Mouse (Mus musculus) thymus, postnatal 0 days (tissue): ENCODE results near the gene Cdh26. TPM values are rescaled to one million over a fixed set of nuclear protein-coding genes. Genes with fewer than 3 reads are reported as not detected.

Experiments used
- DNase-seq: peaks from one replicate; pipeline ENCODE4 v3.0.0-alpha.2; 2015; ENCODE audit warnings: low spot score
- polyA plus RNA-seq: library from polyadenylated mRNA; unstranded; fragments of >200 nt; fragmentation: Nextera tagmentation; extraction: Ambion mirVana; gene quantifications from 2 replicates; pipeline ENCODE4 v1.2.1, GENCODE M21; 2015

Cdh26 gene
- polyA plus RNA-seq, 1 experiment from 2014 or later, result 0.16 TPM

GRCm38 (mm10) chr2:178433903-178434302 lies 3.6 kb downstream of the Cdh26 start:
- DNase-seq, result no peak

- DNase-seq, result no peak
These were observed 7.0 kb downstream of the Cdh26 start for GRCm38 (mm10) chr2:178437311-178437710.

DNA sequence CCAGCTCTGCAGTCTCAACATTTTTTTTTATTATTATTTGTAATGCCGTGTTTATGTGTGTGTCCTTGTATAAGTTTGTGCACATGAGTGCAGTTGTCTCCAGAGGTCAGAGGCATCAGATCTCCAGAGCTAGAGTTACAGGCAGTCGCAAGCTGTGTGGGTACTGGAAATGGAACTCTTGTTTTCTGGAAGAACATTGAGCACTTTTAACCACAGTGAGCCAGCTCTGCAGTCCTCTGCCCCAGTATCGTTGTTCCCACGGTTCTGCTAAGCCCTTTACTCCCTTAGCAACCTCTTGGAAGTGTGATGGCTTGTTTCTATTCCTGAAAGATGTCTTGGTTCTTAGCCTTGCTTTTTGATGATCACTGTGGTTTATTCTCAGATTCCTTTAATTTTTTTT lies 19.1 kb downstream of the Cdh26 start:
- no peak for DNase-seq

GRCm38 (mm10) chr2:178450236-178450635 lies 19.9 kb downstream of the Cdh26 start:
- DNase-seq, result no peak

DNA sequence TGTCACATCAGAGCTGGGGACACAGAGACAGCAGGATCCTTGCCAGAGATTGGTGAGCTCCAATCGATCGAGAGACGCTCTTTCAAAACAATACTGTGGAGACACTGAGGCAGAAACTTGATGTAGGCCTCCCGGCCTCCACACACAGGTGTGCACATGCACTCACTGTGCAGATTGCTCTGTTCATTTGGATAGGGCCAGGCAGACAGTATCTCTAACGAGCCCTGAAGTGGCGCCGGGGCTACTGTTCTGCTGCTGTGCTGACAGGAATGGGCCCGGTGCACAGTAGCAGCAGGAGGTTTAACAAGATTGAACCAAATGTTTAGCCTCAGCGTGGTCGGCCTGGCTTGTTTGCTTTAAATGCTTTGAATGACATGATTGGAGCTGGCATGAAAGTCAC lies 20.6 kb downstream of the Cdh26 start:
- DNase-seq, result no peak

DNA sequence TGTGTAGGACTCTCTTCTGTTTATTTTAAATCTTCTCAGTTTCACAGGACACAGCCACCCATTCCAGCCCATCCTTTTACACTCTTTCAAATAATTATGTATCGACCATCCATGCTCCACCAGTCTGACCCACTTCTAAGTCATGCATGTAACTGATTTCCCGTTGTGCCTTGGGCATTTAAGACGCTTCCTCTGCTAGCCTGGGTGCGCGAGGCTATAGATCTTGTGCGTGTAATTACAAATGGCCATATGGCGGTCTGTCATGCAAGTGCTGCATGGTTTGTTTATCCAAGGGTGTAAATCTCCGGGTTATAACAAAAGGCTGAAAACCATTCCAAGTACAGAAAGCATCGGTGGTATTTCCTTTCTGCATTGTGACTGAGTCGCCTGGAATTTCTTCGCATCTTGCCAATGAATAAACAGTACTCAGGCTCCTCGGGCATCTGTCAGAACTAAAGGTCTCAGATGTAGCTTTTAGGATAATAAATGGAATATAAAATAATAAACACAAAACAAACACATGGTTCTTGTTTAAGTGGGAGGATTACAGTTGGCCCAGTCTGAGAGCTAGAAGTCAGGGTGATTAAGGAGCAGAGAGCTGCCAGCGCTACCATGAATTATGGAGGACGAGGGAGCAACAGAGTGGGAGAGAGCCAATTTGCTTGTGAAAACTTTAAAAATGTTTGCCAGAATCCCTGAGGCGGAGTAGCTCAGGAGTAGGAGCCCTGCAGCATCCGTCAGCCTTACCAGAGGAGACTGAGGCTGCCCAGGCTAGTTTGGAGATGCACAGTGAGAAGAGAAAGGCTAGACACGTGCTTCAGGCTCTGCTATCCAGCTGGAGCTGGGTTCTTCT lies 24.6 kb downstream of the Cdh26 start:
- no peak for DNase-seq

DNA sequence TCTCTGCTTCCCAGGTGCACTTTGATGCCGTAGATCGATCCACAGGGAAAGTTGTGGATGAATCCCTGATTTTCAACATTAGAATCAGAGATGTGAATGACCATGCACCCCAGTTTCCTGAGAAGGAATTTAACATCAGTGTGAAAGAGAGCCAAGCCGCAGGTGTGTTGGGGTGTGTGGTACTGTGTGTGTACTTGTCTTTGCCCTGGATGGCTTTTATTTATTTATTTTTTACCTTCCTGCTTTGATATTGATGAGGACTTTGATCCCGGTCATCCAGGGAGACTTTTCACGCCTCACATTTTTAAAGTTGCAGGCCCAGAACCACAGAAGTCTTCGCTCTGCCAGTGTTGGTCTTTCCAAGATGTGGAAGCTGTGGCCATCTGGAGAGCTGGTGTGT lies 27.1 kb downstream of the Cdh26 start:
- no peak for DNase-seq

DNA sequence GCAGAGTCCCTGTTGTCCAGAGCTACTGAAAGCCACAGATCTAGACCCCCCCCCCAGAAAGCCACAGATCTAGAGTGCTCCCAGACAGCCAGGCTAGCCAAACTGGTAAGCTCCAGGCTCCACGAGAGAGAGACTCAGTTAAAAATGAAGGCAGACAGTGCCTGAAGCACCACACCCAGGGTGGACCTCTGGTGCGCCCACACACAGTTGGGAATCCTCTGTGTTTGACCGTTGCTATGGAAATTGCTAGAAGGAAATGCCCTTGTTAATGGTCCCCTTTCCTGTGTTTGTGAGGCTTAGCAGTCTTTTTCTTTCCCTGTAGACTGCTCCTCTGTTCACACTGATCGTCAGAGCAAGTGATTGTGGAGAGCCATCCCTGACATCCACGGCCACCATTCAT lies 30.0 kb downstream of the Cdh26 start:
- DNase-seq, result no peak

DNA sequence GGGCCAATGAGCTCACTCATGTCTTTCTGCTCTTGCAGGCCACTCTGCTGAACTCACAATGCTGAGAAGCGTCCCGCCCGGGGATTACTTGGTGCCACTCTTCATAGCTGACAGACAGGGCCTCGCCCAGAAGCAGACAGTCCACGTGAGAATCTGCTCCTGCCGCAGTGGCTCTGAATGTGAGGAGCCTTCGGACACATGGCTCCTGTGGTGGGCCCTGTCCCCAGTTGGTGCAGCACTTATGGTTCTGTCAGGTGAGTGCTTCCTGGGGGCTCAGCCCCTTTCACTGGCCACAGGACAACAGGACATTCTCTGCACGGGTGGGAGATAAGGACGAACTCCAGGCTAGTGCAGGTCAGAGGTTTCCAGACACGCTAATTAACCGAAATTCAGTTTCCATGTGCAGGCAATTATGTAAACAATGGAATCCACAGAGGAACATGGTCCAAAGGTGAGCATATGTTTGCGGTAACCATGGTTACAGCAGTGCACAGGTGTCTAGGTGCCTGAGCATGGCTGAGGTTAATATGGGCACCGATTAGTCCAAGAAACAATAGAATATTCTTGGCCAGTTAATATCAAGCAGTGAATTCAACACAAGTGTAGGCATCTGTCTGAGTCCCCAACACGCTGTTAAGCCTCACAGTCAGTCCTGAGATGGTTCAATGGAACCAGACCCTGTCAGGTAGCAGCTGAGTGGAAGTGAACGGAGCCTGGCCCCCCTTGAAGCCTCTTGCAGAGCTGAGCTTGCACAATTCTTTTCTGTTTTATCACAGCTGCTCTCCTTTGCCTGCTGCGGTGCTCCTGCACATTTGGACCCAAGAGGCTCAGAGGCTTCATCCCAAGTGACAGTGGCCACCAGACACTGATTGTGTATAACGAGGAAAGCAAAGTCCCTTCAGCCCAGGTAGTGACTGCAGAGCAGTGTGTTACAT lies 41.5 kb downstream of the Cdh26 start:
- no peak for DNase-seq

DNA sequence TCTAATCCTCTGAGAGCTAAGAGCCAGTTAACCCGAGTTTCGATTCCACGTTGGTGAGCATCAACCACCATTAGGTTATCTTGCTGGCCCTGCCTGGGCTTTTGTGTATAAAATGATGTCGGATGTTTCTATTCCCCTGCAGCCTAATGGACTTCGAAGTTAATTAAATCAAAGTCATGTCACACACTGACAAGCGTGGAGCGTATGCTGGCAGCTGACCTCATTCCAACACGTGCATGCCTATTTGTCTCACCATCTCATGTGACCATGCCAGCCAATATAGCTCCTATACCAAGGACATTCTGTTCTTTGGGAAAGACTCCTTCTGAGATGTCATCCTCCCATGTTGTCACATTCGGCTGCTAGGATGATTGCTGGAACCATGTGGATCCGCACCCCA lies 43.6 kb downstream of the Cdh26 start:
- DNase-seq, result no peak

DNA sequence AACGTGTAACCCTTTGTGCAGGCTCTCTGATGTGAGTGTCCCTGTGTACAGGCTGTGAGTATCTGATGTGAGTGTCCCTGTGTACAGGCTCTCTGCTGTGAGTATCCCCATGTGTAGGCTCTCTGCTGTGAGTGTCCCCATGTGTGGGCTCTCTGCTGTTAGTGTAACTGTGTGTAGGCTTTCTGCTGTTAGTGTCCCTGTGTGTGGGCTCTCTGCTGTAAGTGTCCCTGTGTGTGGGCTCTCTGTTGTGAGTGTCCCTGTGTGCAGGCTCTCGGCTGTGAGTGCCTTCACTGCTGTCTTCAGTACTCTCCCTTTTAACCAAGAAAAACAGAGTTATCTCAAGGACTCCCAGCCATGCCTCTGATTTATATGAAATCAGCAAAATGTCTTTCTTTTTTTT lies 46.9 kb downstream of the Cdh26 start:
- no peak for DNase-seq

DNA sequence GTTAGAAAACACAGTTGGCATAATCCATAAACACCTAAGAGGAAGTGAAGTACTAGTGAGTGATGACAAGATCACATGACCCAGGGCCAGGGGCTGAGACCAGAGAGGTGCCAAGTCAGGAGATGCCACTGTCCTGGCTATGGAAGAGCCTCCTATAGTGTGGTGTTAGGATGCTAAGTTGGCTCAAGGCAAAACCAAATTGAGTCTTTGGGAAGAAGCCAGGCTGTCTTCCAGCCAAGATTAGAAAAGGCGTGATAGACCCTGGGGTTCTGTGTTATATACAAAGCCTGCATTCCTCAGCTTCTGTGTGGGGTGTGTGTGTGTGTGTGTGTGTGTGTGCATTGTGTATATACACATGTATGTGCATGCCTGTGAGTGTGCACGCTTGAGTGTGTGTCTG lies 48.7 kb downstream of the Cdh26 start:
- DNase-seq, result no peak

- no peak for DNase-seq
These were observed 50.6 kb downstream of the Cdh26 start for GRCm38 (mm10) chr2:178480932-178481331.

GRCm38 (mm10) chr2:178483462-178483861 lies 53.1 kb downstream of the Cdh26 start:
- no peak for DNase-seq

DNA sequence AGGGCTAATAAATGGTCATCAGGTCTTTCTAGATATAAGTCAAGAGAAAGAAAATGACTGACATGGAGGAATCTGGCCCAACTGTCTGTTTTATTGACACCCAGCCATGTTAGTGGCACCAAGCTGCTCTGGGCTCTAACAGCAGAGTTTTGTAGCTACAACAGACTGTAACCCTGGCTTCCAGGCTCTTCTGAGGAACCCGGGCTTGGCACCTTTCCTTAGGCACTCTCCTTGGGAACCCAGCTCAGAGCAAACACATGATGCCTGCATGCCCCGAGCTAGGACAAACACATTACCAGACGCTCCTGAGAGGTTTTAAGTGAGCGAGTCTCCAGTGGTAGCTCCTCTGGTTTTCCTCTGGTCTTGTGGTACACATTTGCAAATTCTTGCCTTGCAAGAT lies 57.9 kb downstream of the Cdh26 start:
- DNase-seq, result no peak

GRCm38 (mm10) chr2:178490245-178490920 lies 60.1 kb downstream of the Cdh26 start:
- DNase-seq, result no peak

DNA sequence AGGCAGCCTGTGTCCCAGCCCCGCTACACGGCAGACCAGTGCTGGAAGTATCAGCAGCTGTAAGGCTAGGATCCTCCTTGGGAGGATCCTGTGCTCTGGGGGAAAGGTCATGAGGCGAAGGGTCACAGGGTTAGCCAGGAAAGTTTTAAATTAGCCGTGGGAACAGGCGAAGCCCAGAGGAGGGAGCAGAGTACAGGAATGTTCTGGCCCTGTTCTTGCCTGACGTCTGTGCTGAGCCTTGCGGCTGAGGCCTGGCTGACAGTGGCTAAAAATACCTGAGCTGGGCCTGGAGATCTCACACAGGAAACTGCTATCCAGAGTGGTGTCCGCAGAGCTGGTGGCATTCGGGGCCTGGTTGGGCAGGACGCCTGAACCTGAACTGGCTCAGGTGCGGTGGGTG lies 63.7 kb downstream of the Cdh26 start:
- DNase-seq, result no peak

- no peak for DNase-seq
These were observed 65.5 kb downstream of the Cdh26 start for GRCm38 (mm10) chr2:178495816-178496215.

- no peak for DNase-seq
These were observed 67.6 kb downstream of the Cdh26 start for GRCm38 (mm10) chr2:178497900-178498299.

DNA sequence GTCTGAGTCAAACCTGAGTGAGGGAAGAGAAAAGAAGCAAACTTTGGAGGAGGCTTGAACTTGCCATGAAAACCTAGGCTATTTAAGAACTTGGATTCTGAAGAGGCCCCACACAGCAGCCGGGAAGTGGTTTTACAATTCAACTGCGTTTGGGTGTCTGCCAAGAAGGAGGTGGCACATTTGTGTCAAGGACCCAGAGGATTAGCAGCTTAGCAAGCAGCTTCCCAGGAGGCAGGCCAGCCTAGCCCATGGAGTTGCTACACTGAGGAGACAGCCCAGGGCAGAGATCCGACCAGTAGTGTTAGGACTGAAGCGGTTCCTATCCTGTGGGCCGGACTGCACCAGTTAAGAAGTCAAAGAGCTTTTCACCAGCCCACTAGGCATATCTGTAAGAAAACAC lies 68.1 kb downstream of the Cdh26 start:
- no peak for DNase-seq

DNA sequence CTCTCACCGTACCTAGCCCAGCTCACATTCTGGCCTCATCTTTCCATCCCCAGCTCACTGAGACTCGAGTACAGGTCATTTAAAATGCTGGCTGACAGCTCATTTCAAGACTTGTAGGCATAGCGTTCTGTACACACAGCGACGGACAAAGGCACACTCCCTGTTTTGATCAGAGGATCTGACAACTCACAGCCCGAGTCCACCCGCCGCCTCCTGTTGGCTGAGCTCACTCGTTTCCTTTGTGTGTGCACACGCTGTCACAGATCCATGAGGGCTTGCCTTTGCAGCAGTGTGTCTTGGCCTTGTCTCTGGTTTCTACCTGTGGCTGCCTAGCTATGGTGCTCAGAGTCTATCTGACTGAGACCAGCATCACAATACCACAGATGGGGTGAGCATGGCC lies 72.1 kb downstream of the Cdh26 start:
- DNase-seq, result no peak

GRCm38 (mm10) chr2:178506056-178506455 lies 75.7 kb downstream of the Cdh26 start:
- DNase-seq, result peak; percentile 37
